Mouse (Mus musculus) forebrain, embryonic 10.5 days (tissue): ENCODE measurements around the gene Mansc4. TPM values are rescaled to one million over a fixed set of nuclear protein-coding genes. Genes with fewer than 3 reads are reported as not detected.

Source experiments
- DNase-seq: peaks from one replicate; pipeline ENCODE4 v3.0.0-alpha.2; 2017; ENCODE audit warnings: low spot score; ENCODE audit errors: extremely low spot score
- H3K27ac ChIP-seq: fragments of 300-500 bp; sonication (generic); 2 replicates; pipeline ENCODE4 v1.5.1; 2016; ENCODE audit warnings: mild to moderate bottlenecking
- H3K27me3 ChIP-seq: fragments of 300-500 bp; sonication (generic); 2 replicates; pipeline ENCODE4 v1.6.1; 2016; ENCODE audit warnings: mild to moderate bottlenecking; ENCODE audit not compliant: poor library complexity, severe bottlenecking
- H3K36me3 ChIP-seq: fragments of 300-500 bp; sonication (generic); replicated peaks from 2 replicates; pipeline ENCODE4 v1.6.1; 2016; ENCODE audit warnings: mild to moderate bottlenecking, moderate library complexity
- H3K4me1 ChIP-seq: fragments of 300-500 bp; sonication (generic); 2 replicates; pipeline ENCODE4 v1.6.1; 2016
- H3K4me3 ChIP-seq: fragments of 300-500 bp; sonication (generic); 2 replicates; pipeline ENCODE4 v1.5.1; 2016; ENCODE audit warnings: mild to moderate bottlenecking, moderate library complexity
- H3K9me3 ChIP-seq: fragments of 300-500 bp; sonication (generic); 2 replicates; pipeline ENCODE4 v1.6.1; 2016; ENCODE audit warnings: mild to moderate bottlenecking, moderate library complexity
- WGBS: fragments of 180-500 bp; shearing (Covaris S2); methylation state at CpG from one replicate; pipeline ENCODE4 v1.1.7; 2016; 5-methylcytosine and 5-hydroxymethylcytosine counted together
- polyA plus RNA-seq: library from polyadenylated mRNA; unstranded; fragments of >200 nt; fragmentation: Nextera tagmentation; extraction: Ambion mirVana; gene quantifications from 2 replicates; pipeline ENCODE4 v1.2.1, GENCODE M21; 2016

Gene Mansc4
- polyA plus RNA-seq, 1 experiment from 2014 or later: 1.1 TPM

GRCm38 (mm10) chr6:147064226-147064943 lies 22.4 kb downstream of the Mansc4 start:
- H3K4me3 ChIP-seq: no peak overlapping the region
- H3K9me3 ChIP-seq: no peaks in the 10 kb centered on the region
- no peak for DNase-seq
- no peak overlapping the region for H3K27ac ChIP-seq
- WGBS: 93% methylated on average over 10 of the region's 10 CpGs
- no peaks in the 10 kb centered on the region for H3K4me1 ChIP-seq
- H3K27me3 ChIP-seq: no peaks in the 10 kb centered on the region
- peaks cover 81% of the 10 kb centered on the region for H3K36me3 ChIP-seq

GRCm38 (mm10) chr6:147062694-147063093 lies 24.1 kb downstream of the Mansc4 start:
- peaks cover 85% of the 10 kb centered on the region for H3K36me3 ChIP-seq
- WGBS: 92% methylated on average over 7 of the region's 7 CpGs
- H3K27ac ChIP-seq: no peak overlapping the region
- no peak for DNase-seq
- no peak overlapping the region for H3K4me3 ChIP-seq
- H3K4me1 ChIP-seq: no peaks in the 10 kb centered on the region
- H3K27me3 ChIP-seq: no peaks in the 10 kb centered on the region
- no peaks in the 10 kb centered on the region for H3K9me3 ChIP-seq

GRCm38 (mm10) chr6:147062034-147062433 lies 24.8 kb downstream of the Mansc4 start:
- no peak for DNase-seq
- H3K27ac ChIP-seq: no peak overlapping the region
- H3K4me1 ChIP-seq: no peaks in the 10 kb centered on the region
- no peak overlapping the region for H3K4me3 ChIP-seq
- H3K36me3 ChIP-seq: peaks cover 86% of the 10 kb centered on the region
- H3K27me3 ChIP-seq: no peaks in the 10 kb centered on the region
- WGBS: 92% methylated on average over 7 of the region's 7 CpGs
- H3K9me3 ChIP-seq: no peaks in the 10 kb centered on the region

DNA sequence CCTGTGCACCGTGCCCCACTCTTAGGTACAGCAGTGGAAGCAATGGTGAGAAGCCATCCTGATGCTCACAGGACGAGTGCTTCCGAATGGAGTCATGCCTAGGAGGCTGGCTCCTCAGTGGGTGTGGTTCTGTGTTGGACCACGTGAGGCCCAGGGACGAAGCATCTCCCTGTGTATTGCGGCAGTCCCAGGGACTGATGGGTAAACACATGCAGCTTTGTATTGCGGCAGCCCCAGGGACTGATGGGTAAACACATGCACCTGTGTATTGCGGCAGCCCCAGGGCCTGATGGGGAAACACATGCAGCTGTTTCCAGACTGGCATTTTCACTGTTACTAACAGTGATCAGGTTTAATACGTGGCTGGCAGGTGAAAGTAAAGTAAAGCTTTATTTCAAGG lies 25.2 kb downstream of the Mansc4 start:
- Histone ChIP-seq H3K36me3 (peaks cover 86% of the 10 kb centered on the region), H3K4me3 (no peak overlapping the region), H3K4me1 (no peaks in the 10 kb centered on the region), H3K27ac (no peak overlapping the region), H3K9me3 (no peaks in the 10 kb centered on the region), H3K27me3 (no peaks in the 10 kb centered on the region)
- DNase-seq: no peak
- WGBS: 95% methylated on average over 9 of the region's 9 CpGs

- H3K27ac ChIP-seq: no peak overlapping the region
- H3K4me3 ChIP-seq: no peak overlapping the region
- H3K27me3 ChIP-seq: no peaks in the 10 kb centered on the region
- 74% methylated on average over 7 of the region's 7 CpGs for WGBS
- H3K4me1 ChIP-seq: no peaks in the 10 kb centered on the region
- peaks cover 93% of the 10 kb centered on the region for H3K36me3 ChIP-seq
- H3K9me3 ChIP-seq: no peaks in the 10 kb centered on the region
- DNase-seq: no peak
Measured at GRCm38 (mm10) chr6:147059326-147059725, 27.5 kb downstream of the Mansc4 start.

GRCm38 (mm10) chr6:147055374-147055977 lies 31.4 kb downstream of the Mansc4 start:
- peaks cover 94% of the 10 kb centered on the region for H3K36me3 ChIP-seq
- no peak for DNase-seq
- WGBS: 93% methylated on average over 10 of the region's 10 CpGs
- no peak overlapping the region for H3K27ac ChIP-seq
- no peaks in the 10 kb centered on the region for H3K27me3 ChIP-seq
- H3K9me3 ChIP-seq: no peaks in the 10 kb centered on the region
- no peak overlapping the region for H3K4me3 ChIP-seq
- no peaks in the 10 kb centered on the region for H3K4me1 ChIP-seq

GRCm38 (mm10) chr6:147053785-147054646 lies 32.8 kb downstream of the Mansc4 start:
- H3K36me3 ChIP-seq: peaks cover 95% of the 10 kb centered on the region
- H3K27ac ChIP-seq: no peak overlapping the region
- no peaks in the 10 kb centered on the region for H3K27me3 ChIP-seq
- WGBS: 93% methylated on average over 19 of the region's 19 CpGs
- H3K9me3 ChIP-seq: no peaks in the 10 kb centered on the region
- DNase-seq: no peak
- H3K4me1 ChIP-seq: no peaks in the 10 kb centered on the region
- no peak overlapping the region for H3K4me3 ChIP-seq

DNA sequence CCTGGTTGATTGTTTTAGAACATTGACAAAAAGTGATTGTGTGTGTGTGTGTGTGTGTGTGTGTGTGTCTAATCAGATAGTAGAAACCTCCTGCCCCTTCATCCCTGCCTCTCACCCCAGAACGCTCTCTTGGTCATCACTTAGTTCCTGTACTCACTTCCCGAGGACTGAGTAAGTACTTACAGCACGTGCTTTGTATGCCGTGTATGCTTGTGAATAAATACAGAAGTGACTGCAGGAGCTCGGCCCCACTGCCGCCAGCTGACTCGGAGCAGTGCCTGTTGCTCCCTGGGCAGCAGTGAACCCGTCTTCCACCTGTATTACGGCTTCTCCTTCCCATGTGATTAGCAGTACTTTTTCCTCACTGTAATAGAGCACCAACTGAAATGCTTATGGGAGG lies 34.4 kb downstream of the Mansc4 start:
- WGBS: 93% methylated on average over 9 of the region's 9 CpGs
- no peak for DNase-seq
- H3K36me3 ChIP-seq: peaks cover 100% of the 10 kb centered on the region

GRCm38 (mm10) chr6:147051666-147052065 lies 35.2 kb downstream of the Mansc4 start:
- H3K27me3 ChIP-seq: no peaks in the 10 kb centered on the region
- DNase-seq: no peak
- H3K27ac ChIP-seq: no peak overlapping the region
- peaks cover 100% of the 10 kb centered on the region for H3K36me3 ChIP-seq
- WGBS: 96% methylated on average over 8 of the region's 8 CpGs
- no peak overlapping the region for H3K4me3 ChIP-seq
- no peaks in the 10 kb centered on the region for H3K4me1 ChIP-seq
- no peaks in the 10 kb centered on the region for H3K9me3 ChIP-seq

More for the DNA sequence above, 34.4 kb downstream of the Mansc4 start:
- no peaks in the 10 kb centered on the region for H3K9me3 ChIP-seq
- H3K4me1 ChIP-seq: no peaks in the 10 kb centered on the region
- no peaks in the 10 kb centered on the region for H3K27me3 ChIP-seq
- no peak overlapping the region for H3K27ac ChIP-seq
- no peak overlapping the region for H3K4me3 ChIP-seq

GRCm38 (mm10) chr6:147049239-147049805 lies 37.5 kb downstream of the Mansc4 start:
- no peak overlapping the region for H3K4me3 ChIP-seq
- H3K9me3 ChIP-seq: no peaks in the 10 kb centered on the region
- DNase-seq: no peak
- no peak overlapping the region for H3K27ac ChIP-seq
- 96% methylated on average over 13 of the region's 13 CpGs for WGBS
- H3K36me3 ChIP-seq: peaks cover 83% of the 10 kb centered on the region
- no peaks in the 10 kb centered on the region for H3K27me3 ChIP-seq
- H3K4me1 ChIP-seq: peaks cover 3% of the 10 kb centered on the region

GRCm38 (mm10) chr6:147043633-147044032 lies 43.2 kb downstream of the Mansc4 start:
- no peak for DNase-seq
- Histone ChIP-seq H3K27ac (peak overlapping the region; percentile 99; the same call in 1 of the 2 replicates), H3K9me3 (no peaks in the 10 kb centered on the region), H3K4me1 (peaks cover 20% of the 10 kb centered on the region), H3K36me3 (peaks cover 26% of the 10 kb centered on the region), H3K27me3 (peaks cover 4% of the 10 kb centered on the region), H3K4me3 (peak overlapping the region; percentile 95)
- 57% methylated on average over 7 of the region's 7 CpGs for WGBS
